Mouse (Mus musculus) forebrain, embryonic 14.5 days (tissue): ENCODE results near the gene Ybx1. TPM values are rescaled to one million over a fixed set of nuclear protein-coding genes. Genes with fewer than 3 reads are reported as not detected.

Experiments used
- ATAC-seq: fragments of 200-750 bp; cut with Nextera tagmentation; 2 replicates; pipeline ENCODE4 v1.8.0; 2017; ENCODE audit warnings: mild to moderate bottlenecking, moderate library complexity
- DNase-seq: peaks from one replicate; pipeline ENCODE4 v3.0.0-alpha.2; 2015; ENCODE audit warnings: low spot score
- H3K27ac ChIP-seq: fragments of 300-500 bp; sonication (generic); 2 replicates; pipeline ENCODE4 v1.5.1; 2014; ENCODE audit warnings: low read depth, mild to moderate bottlenecking, control low read depth, low read length, moderate library complexity
- H3K27me3 ChIP-seq: fragments of 300-500 bp; sonication (generic); replicated peaks from 2 replicates; pipeline ENCODE4 v1.6.1; 2014; ENCODE audit warnings: low read length, control low read depth, mixed read lengths; ENCODE audit not compliant: control insufficient read depth, insufficient read depth
- H3K36me3 ChIP-seq: fragments of 300-500 bp; sonication (generic); 2 replicates; pipeline ENCODE4 v1.6.1; 2014; ENCODE audit warnings: low read length, control low read depth; ENCODE audit not compliant: control insufficient read depth, insufficient read depth
- H3K4me1 ChIP-seq: fragments of 300-500 bp; sonication (generic); 2 replicates; pipeline ENCODE4 v1.6.1; 2014; ENCODE audit warnings: antibody characterized with exemption, low read length, control low read depth; ENCODE audit not compliant: control insufficient read depth, insufficient read depth
- H3K4me2 ChIP-seq: fragments of 300-500 bp; sonication (generic); 2 replicates; pipeline ENCODE4 v1.6.1; 2014; ENCODE audit warnings: mild to moderate bottlenecking, control low read depth, low read length
- H3K4me3 ChIP-seq: fragments of 300-500 bp; sonication (generic); 2 replicates; pipeline ENCODE4 v1.5.1; 2014; ENCODE audit warnings: low read depth, low read length, control low read depth
- H3K9ac ChIP-seq: fragments of 300-500 bp; sonication (generic); 2 replicates; pipeline ENCODE4 v1.6.1; 2014; ENCODE audit warnings: mild to moderate bottlenecking, low read length, control low read depth, moderate library complexity
- H3K9me3 ChIP-seq: fragments of 300-500 bp; sonication (generic); replicated peaks from 2 replicates; pipeline ENCODE4 v1.6.1; 2016; ENCODE audit warnings: low read length, control low read depth, mixed read lengths; ENCODE audit not compliant: control insufficient read depth
- WGBS: fragments of 180-500 bp; shearing (Covaris S2); extraction: QIAGEN DNeasy Blood & Tissue Kit; methylation state at CpG from one replicate; pipeline ENCODE4 v1.1.7; 2014; 5-methylcytosine and 5-hydroxymethylcytosine counted together
- polyA plus RNA-seq: library from polyadenylated mRNA; unstranded; fragments of >200 nt; fragmentation: Nextera tagmentation; extraction: Ambion mirVana; gene quantifications from 2 replicates; pipeline ENCODE4 v1.2.1, GENCODE M21; 2014

Ybx1 gene
- polyA plus RNA-seq = 963 and 964 TPM in 2 replicates

DNA sequence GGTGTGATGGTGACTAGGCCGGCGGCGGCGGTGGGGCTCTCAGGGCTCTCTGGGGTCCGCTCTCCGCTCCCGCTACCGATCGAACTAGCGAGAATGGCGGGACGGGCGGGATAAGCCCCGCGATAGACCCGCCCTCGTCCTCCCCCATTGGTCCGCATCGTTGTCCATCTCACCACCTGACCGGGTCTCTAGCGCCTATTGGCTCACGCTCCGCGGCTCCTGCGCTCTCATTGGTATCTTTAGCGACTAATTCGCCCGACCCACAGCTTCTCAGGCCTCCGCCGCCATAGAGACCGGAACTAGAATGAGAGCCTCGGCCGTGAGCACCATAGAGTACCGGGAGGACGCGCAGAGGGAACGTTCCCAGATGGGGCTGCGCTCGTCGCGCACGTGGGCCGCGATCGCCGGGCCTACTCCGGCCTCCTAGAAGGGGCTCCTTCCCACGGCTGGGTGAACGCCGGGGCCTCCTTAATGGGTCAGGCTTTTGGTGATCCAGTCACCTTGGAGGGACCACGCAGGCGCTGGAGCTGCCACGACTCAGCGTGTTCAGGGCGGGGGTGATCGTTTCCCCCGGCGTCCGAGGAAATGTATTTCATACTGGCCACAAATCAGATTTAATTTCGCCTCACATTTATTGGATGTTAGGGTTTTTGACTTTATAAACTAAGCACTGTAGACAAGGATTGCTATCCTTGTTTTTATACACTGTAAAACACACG is at the start of gene Ybx1:
Gene Ybx1, minus strand, starts transcription at position 190 of the 719 bp plus-strand sequence.
- under 1% methylated on average over 60 of the region's 61 CpGs for WGBS
- Histone ChIP-seq H3K27ac (peak within 1 kb of the TSS; percentile 91), H3K4me1 (peaks cover 9% of the 10 kb centered on the region; the same call in 1 of the 2 replicates), H3K9me3 (no peaks in the 10 kb centered on the region), H3K27me3 (no peaks in the 10 kb centered on the region), H3K36me3 (peaks cover 5% of the 10 kb centered on the region; the same call in 1 of the 2 replicates), H3K9ac (peak within 1 kb of the TSS; percentile 90), H3K4me3 (peak within 1 kb of the TSS; percentile 92), H3K4me2 (peak within 1 kb of the TSS; percentile 81)
- peak; percentile 100 for DNase-seq
- ATAC-seq = peak; percentile 99

DNA sequence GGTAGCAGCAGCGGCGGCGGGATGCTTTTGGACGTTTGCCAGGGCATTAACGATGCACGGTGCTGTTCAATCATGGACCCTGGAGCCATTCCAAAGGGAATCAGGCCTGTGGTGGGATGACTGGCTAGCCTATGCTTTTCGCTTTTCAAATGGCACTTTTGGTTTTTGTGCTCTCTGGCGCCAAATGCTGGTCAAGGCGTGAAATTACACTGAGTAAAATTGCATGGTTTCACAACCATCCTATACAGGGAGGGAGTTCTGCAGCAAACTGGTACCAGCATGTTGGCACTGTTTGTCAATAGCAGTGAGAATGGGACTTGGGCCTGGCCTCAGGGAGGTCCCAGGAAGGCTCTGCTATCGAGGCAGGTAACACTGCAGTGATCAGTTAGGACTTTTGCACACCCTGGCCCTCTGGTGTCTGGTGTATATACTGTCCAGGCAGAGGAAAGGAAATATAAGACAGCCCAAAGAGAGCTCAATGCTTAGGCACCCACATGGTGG is 44.5 kb upstream of the Ybx1 start:
- Histone ChIP-seq H3K4me3 (no peak overlapping the region), H3K27me3 (no peaks in the 10 kb centered on the region)
- ATAC-seq = peak; percentile 94

GRCm38 (mm10) chr4:119338422-119338821 is 44.0 kb upstream of the Ybx1 start:
- peak overlapping the region; percentile 28 for H3K4me2 ChIP-seq
- ATAC-seq = peak; percentile 90
- H3K4me3 ChIP-seq = no peak overlapping the region
- DNase-seq = peak; percentile 69
- H3K27me3 ChIP-seq = no peaks in the 10 kb centered on the region
- no peaks in the 10 kb centered on the region for H3K9me3 ChIP-seq
- H3K36me3 ChIP-seq = no peaks in the 10 kb centered on the region
- H3K4me1 ChIP-seq = no peaks in the 10 kb centered on the region
- H3K27ac ChIP-seq = peak overlapping the region; percentile 45; the same call in 1 of the 2 replicates
- WGBS = 32% methylated on average over 4 of the region's 4 CpGs
- H3K9ac ChIP-seq = peak overlapping the region; percentile 1; the same call in 1 of the 2 replicates

More for the DNA sequence above, 44.5 kb upstream of the Ybx1 start:
- Histone ChIP-seq H3K4me2 (peak overlapping the region; percentile 28), H3K9me3 (no peaks in the 10 kb centered on the region), H3K36me3 (no peaks in the 10 kb centered on the region), H3K4me1 (no peaks in the 10 kb centered on the region), H3K27ac (peak overlapping the region; percentile 45; the same call in 1 of the 2 replicates), H3K9ac (peak overlapping the region; percentile 1; the same call in 1 of the 2 replicates)
- DNase-seq = peak; percentile 96
- under 1% methylated on average over 10 of the region's 10 CpGs for WGBS

- Histone ChIP-seq H3K27me3 (no peaks in the 10 kb centered on the region), H3K9ac (no peak overlapping the region), H3K9me3 (no peaks in the 10 kb centered on the region), H3K36me3 (no peaks in the 10 kb centered on the region), H3K4me1 (no peaks in the 10 kb centered on the region), H3K4me3 (no peak overlapping the region), H3K27ac (no peak overlapping the region), H3K4me2 (no peak overlapping the region)
- DNase-seq = no peak
- 89% methylated on average over 6 of the region's 6 CpGs for WGBS
- no peak for ATAC-seq
Observed at GRCm38 (mm10) chr4:119333487-119333886, 39.1 kb upstream of the Ybx1 start.

DNA sequence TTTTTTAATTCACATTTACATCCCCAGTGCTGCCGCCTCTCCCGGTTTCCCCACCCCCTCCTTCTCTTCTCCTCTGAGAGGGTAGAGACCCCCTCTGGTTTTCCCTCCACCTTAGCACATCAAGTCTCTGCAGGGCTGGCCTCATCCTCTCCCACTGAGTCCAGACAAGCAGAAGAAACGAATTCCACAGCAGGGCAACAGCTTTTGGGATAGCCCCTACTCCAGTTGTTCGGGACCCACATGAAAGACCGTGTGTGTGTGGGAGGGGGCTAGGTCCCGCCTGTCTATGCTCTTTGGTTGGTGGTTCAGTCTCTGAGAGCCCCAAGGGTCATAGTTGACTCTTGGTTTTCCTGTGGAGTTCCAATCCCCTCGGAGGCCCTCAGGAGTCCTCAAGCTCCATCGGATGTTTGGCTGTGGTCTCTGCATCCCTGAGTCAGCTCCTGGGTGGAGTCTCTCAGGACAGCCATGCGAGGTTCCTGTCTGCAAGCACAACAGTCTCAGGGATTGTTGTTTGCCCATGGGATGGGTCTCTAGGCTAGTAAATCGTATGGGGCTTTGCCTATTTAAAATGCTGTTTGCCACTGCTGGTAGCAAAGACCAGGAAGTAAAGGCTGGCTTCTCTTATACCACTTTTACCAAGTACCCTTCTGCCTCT is 26.6 kb upstream of the Ybx1 start:
- Histone ChIP-seq H3K27ac (peak overlapping the region; percentile 81; the same call in 1 of the 2 replicates), H3K27me3 (no peaks in the 10 kb centered on the region), H3K4me1 (peaks cover 10% of the 10 kb centered on the region), H3K4me2 (peak overlapping the region; percentile 95), H3K36me3 (peaks cover 23% of the 10 kb centered on the region), H3K9me3 (no peaks in the 10 kb centered on the region), H3K9ac (peak overlapping the region; percentile 78), H3K4me3 (peak overlapping the region; percentile 68)
- DNase-seq = no peak
- WGBS = 29% methylated on average over 10 of the region's 10 CpGs
- ATAC-seq = peak; percentile 65

DNA sequence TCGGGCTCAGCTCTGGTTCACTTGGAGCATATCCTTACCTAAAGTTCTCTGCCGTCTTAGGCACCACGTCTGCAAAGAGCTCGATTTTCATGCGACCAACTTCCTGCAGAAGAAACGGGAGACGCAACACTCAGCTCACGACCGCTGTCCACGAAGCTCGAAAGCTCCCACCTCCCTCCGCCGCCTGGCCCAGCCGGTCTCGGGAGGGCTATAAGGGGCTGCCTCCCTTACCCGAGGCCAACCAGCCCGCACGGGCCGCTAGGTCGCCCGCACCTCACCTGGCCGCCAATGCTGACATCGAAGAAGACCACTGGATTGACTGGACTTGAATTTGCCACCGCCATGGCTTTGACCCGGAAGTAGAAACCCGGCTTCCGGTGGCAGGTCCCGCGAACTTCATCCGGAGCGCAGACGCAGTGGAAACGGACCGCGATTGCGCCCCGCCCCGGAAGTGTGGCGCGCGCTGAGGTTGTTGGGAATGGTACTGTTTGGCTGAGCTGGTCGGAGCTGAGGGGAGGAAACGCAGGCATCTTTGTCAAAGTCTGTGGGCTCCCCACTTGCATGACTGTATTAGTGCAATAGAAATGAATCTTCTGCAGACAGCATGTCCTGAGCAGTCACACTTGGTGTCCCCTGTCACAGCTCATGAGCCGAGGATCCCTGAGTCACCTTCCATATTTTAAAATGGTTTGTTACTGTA is 25.9 kb upstream of the Ybx1 start, which contains the start of gene Ppih:
Gene Ppih, minus strand, starts transcription at position 416 of the 700 bp plus-strand sequence.
- ATAC-seq = peak; percentile 99
- Histone ChIP-seq H3K36me3 (peaks cover 30% of the 10 kb centered on the region), H3K4me1 (peaks cover 10% of the 10 kb centered on the region), H3K9me3 (no peaks in the 10 kb centered on the region), H3K27ac (peak within 1 kb of the TSS; percentile 81), H3K9ac (peak within 1 kb of the TSS; percentile 78), H3K4me3 (peak within 1 kb of the TSS; percentile 68), H3K4me2 (peak within 1 kb of the TSS; percentile 95), H3K27me3 (no peaks in the 10 kb centered on the region)
- under 1% methylated on average over 44 of the region's 44 CpGs for WGBS
- peak; percentile 97 for DNase-seq

- Histone ChIP-seq H3K36me3 (peaks cover 76% of the 10 kb centered on the region), H3K9me3 (no peaks in the 10 kb centered on the region), H3K4me1 (no peaks in the 10 kb centered on the region), H3K9ac (no peak overlapping the region), H3K27me3 (no peaks in the 10 kb centered on the region), H3K27ac (no peak overlapping the region), H3K4me2 (no peak overlapping the region), H3K4me3 (no peak overlapping the region)
- WGBS = 96% methylated on average over 1 of the region's 1 CpGs
- DNase-seq (no peak), ATAC-seq (no peak)
Observed at GRCm38 (mm10) chr4:119313756-119314155, 19.4 kb upstream of the Ybx1 start.

- H3K4me1 ChIP-seq = no peaks in the 10 kb centered on the region
- no peak for ATAC-seq
- WGBS = 85% methylated on average over 5 of the region's 5 CpGs
- H3K4me3 ChIP-seq = no peak overlapping the region
- H3K27me3 ChIP-seq = no peaks in the 10 kb centered on the region
- no peak overlapping the region for H3K27ac ChIP-seq
- DNase-seq = no peak
- no peak overlapping the region for H3K9ac ChIP-seq
- H3K9me3 ChIP-seq = no peaks in the 10 kb centered on the region
- no peak overlapping the region for H3K4me2 ChIP-seq
- peaks cover 34% of the 10 kb centered on the region for H3K36me3 ChIP-seq
Observed at GRCm38 (mm10) chr4:119305418-119305817, 11.0 kb upstream of the Ybx1 start.
